Mouse (Mus musculus) forebrain, postnatal 0 days (tissue): Measurements from ENCODE around the gene Rbsn. TPM values are rescaled to one million over a fixed set of nuclear protein-coding genes. Genes with fewer than 3 reads are reported as not detected.

Source experiments
- ATAC-seq: fragments of 200-750 bp; cut with Nextera tagmentation; 2 replicates; pipeline ENCODE4 v1.8.0; 2017; ENCODE audit warnings: mild to moderate bottlenecking, moderate library complexity
- DNase-seq: peaks from one replicate; pipeline ENCODE4 v3.0.0-alpha.2; 2015
- H3K27ac ChIP-seq: fragments of 300-500 bp; sonication (generic); 2 replicates; pipeline ENCODE4 v1.5.1; 2014; ENCODE audit warnings: low read depth, mild to moderate bottlenecking, antibody characterized with exemption, low read length, moderate library complexity, mixed read lengths
- H3K27me3 ChIP-seq: fragments of 300-500 bp; sonication (generic); 2 replicates; pipeline ENCODE4 v1.6.1; 2014; ENCODE audit warnings: mild to moderate bottlenecking, low read length, mixed read lengths; ENCODE audit not compliant: insufficient read depth
- H3K36me3 ChIP-seq: fragments of 300-500 bp; sonication (generic); 2 replicates; pipeline ENCODE4 v1.6.1; 2014; ENCODE audit warnings: mild to moderate bottlenecking, moderate library complexity; ENCODE audit not compliant: insufficient read depth
- H3K4me1 ChIP-seq: fragments of 300-500 bp; sonication (generic); 2 replicates; pipeline ENCODE4 v1.6.1; 2014; ENCODE audit warnings: antibody characterized with exemption; ENCODE audit not compliant: insufficient read depth
- H3K4me2 ChIP-seq: fragments of 300-500 bp; sonication (generic); 2 replicates; pipeline ENCODE4 v1.6.1; 2014; ENCODE audit warnings: low read depth, mild to moderate bottlenecking, moderate library complexity
- H3K4me3 ChIP-seq: fragments of 300-500 bp; sonication (generic); 2 replicates; pipeline ENCODE4 v1.5.1; 2014; ENCODE audit warnings: low read depth, low read length, mixed read lengths
- H3K9ac ChIP-seq: fragments of 300-500 bp; sonication (generic); 2 replicates; pipeline ENCODE4 v1.6.1; 2014; ENCODE audit warnings: mild to moderate bottlenecking
- H3K9me3 ChIP-seq: fragments of 300-500 bp; sonication (generic); 2 replicates; pipeline ENCODE4 v1.6.1; 2016; ENCODE audit warnings: low read length
- CTCF ChIP-seq: sonication (generic); IDR thresholded peaks from 2 replicates; pipeline ENCODE4 v1.5.1; 2016; ENCODE audit warnings: antibody characterized with exemption, control low read depth, low read depth
- WGBS: fragments of 180-500 bp; shearing (Covaris S2); extraction: QIAGEN DNeasy Blood & Tissue Kit; methylation state at CpG from one replicate; pipeline ENCODE4 v1.1.7; 2014; 5-methylcytosine and 5-hydroxymethylcytosine counted together
- polyA plus RNA-seq: library from polyadenylated mRNA; unstranded; fragments of >200 nt; fragmentation: Nextera tagmentation; extraction: Ambion mirVana; gene quantifications from 2 replicates; pipeline ENCODE4 v1.2.1, GENCODE M21; 2015
- total RNA-seq: library from RNA; depleted of rRNA; stranded (reverse); fragments of >200 nt; gene quantifications from 2 replicates; pipeline ENCODE4 v1.2.3, GENCODE M21; 2014

The Rbsn gene
- total and polyA plus RNA-seq, 2 experiments from 2014 or later, result 30.7 to 45.2 TPM

- 82% methylated on average over 1 of the region's 1 CpGs for WGBS
- H3K4me3 ChIP-seq, result no peak overlapping the region
- H3K27ac ChIP-seq, result no peak overlapping the region
- no peaks in the 10 kb centered on the region for H3K4me1 ChIP-seq
- no peak overlapping the region for H3K4me2 ChIP-seq
- ATAC-seq (peak; percentile 29; the same call in 1 of the 2 replicates), DNase-seq (no peak)
- no peak for TF ChIP-seq CTCF
- no peaks in the 10 kb centered on the region for H3K9me3 ChIP-seq
- H3K36me3 ChIP-seq, result no peaks in the 10 kb centered on the region
- no peak overlapping the region for H3K9ac ChIP-seq
- no peaks in the 10 kb centered on the region for H3K27me3 ChIP-seq
Measured at GRCm38 (mm10) chr6:92224981-92225380, 10.3 kb upstream of the Rbsn start.

GRCm38 (mm10) chr6:92222021-92222420 is 7.3 kb upstream of the Rbsn start:
- Histone ChIP-seq H3K4me2 (no peak overlapping the region), H3K36me3 (no peaks in the 10 kb centered on the region), H3K9me3 (no peaks in the 10 kb centered on the region), H3K9ac (no peak overlapping the region), H3K4me3 (no peak overlapping the region), H3K27me3 (no peaks in the 10 kb centered on the region), H3K4me1 (no peaks in the 10 kb centered on the region), H3K27ac (no peak overlapping the region)
- DNase-seq (no peak), ATAC-seq (no peak)
- WGBS, result 86% methylated on average over 3 of the region's 3 CpGs
- no peak for TF ChIP-seq CTCF

- no peaks in the 10 kb centered on the region for H3K4me1 ChIP-seq
- H3K4me2 ChIP-seq, result no peak overlapping the region
- H3K36me3 ChIP-seq, result no peaks in the 10 kb centered on the region
- DNase-seq (no peak), ATAC-seq (no peak)
- no peak overlapping the region for H3K27ac ChIP-seq
- TF ChIP-seq CTCF, result no peak
- 83% methylated on average over 6 of the region's 6 CpGs for WGBS
- H3K9ac ChIP-seq, result no peak overlapping the region
- no peaks in the 10 kb centered on the region for H3K27me3 ChIP-seq
- no peak overlapping the region for H3K4me3 ChIP-seq
- no peaks in the 10 kb centered on the region for H3K9me3 ChIP-seq
Measured at GRCm38 (mm10) chr6:92221604-92222003, 6.9 kb upstream of the Rbsn start.

- peak; percentile 40 for DNase-seq
- no peak overlapping the region for H3K9ac ChIP-seq
- no peaks in the 10 kb centered on the region for H3K36me3 ChIP-seq
- H3K4me1 ChIP-seq, result no peaks in the 10 kb centered on the region
- no peaks in the 10 kb centered on the region for H3K9me3 ChIP-seq
- no peak for ATAC-seq
- H3K27ac ChIP-seq, result no peak overlapping the region
- H3K4me2 ChIP-seq, result no peak overlapping the region
- TF ChIP-seq CTCF, result peak; percentile 73
- no peaks in the 10 kb centered on the region for H3K27me3 ChIP-seq
- H3K4me3 ChIP-seq, result no peak overlapping the region
- WGBS, result 52% methylated on average over 3 of the region's 3 CpGs
Measured at GRCm38 (mm10) chr6:92219445-92219844, 4.7 kb upstream of the Rbsn start.

GRCm38 (mm10) chr6:92214055-92214772 is 511 bp downstream of the Rbsn start:
- H3K36me3 ChIP-seq, result peaks cover 17% of the 10 kb centered on the region
- WGBS, result under 1% methylated on average over 48 of the region's 48 CpGs
- DNase-seq, result no peak

GRCm38 (mm10) chr6:92199414-92199813 is 15.3 kb downstream of the Rbsn start:
- ATAC-seq (no peak), DNase-seq (no peak)
- Histone ChIP-seq H3K36me3 (peaks cover 64% of the 10 kb centered on the region), H3K4me1 (no peaks in the 10 kb centered on the region), H3K4me2 (no peak overlapping the region), H3K27me3 (no peaks in the 10 kb centered on the region), H3K9me3 (no peaks in the 10 kb centered on the region), H3K27ac (no peak overlapping the region), H3K4me3 (no peak overlapping the region), H3K9ac (no peak overlapping the region)
- no peak for TF ChIP-seq CTCF
- WGBS, result 93% methylated on average over 8 of the region's 8 CpGs

More at GRCm38 (mm10) chr6:92214055-92214772, 511 bp downstream of the Rbsn start:
- Histone ChIP-seq H3K9ac (peak overlapping the region; percentile 82), H3K4me1 (peaks cover 10% of the 10 kb centered on the region; the same call in 1 of the 2 replicates), H3K9me3 (no peaks in the 10 kb centered on the region), H3K4me3 (peak overlapping the region; percentile 89), H3K27me3 (no peaks in the 10 kb centered on the region), H3K4me2 (peak overlapping the region; percentile 87), H3K27ac (peak overlapping the region; percentile 91)
- no peak for TF ChIP-seq CTCF
- ATAC-seq, result peak; percentile 86

- Histone ChIP-seq H3K4me3 (peak overlapping the region; percentile 87), H3K9me3 (no peaks in the 10 kb centered on the region), H3K9ac (peak overlapping the region; percentile 70), H3K4me2 (peak overlapping the region; percentile 61), H3K27me3 (no peaks in the 10 kb centered on the region), H3K4me1 (peaks cover 6% of the 10 kb centered on the region; the same call in 1 of the 2 replicates), H3K27ac (peak overlapping the region; percentile 77), H3K36me3 (peaks cover 27% of the 10 kb centered on the region)
- TF ChIP-seq CTCF, result peak; percentile 31; the same call in 1 of the 2 replicates
- 2% methylated on average over 10 of the region's 10 CpGs for WGBS
- DNase-seq, result no peak
- ATAC-seq, result peak; percentile 76
Measured at GRCm38 (mm10) chr6:92184178-92184577, 30.5 kb downstream of the Rbsn start.
